Mouse (Mus musculus): ENCODE data around the gene Rbm4b. TPM values are rescaled to one million over a fixed set of nuclear protein-coding genes. Genes with fewer than 3 reads are reported as not detected.
"Not testable (repeated sequence)": the region's sequence is repeated elsewhere in the genome, so short reads cannot be mapped to it uniquely, and the experiment has no call there.

Gene Rbm4b
- polyA plus RNA-seq, 1 experiment from 2014 or later, result 189 TPM

DNA sequence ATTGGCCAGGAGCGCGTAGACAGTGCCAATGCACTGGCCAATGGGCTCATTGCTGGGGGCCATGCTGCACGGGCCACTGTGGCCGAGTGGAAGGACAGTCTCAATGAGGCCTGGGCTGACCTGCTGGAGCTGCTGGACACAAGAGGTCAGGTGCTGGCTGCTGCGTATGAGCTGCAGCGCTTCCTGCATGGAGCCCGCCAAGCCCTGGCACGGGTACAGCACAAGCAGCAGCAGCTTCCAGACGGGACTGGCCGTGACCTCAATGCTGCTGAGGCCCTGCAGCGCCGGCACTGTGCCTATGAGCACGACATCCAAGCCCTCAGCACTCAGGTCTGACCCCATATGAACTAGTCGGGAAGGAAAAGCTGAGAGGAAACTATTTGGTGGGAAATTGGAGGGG lies 9.7 kb upstream of the Rbm4b start:
- H3K9me3 ChIP-seq, result no peaks in the 10 kb centered on the region
- H3K4me2 ChIP-seq, result no peak overlapping the region
- H3K4me1 ChIP-seq (replicated peaks), result no peaks in the 10 kb centered on the region
- 85% methylated on average over 14 of the region's 14 CpGs for WGBS
- H3K36me3 ChIP-seq, result peaks cover 95% of the 10 kb centered on the region
- H3K4me3 ChIP-seq, result no peak overlapping the region
- no peaks in the 10 kb centered on the region for H3K27me3 ChIP-seq
- H3K9ac ChIP-seq, result no peak overlapping the region; the same call in 1 of the 2 replicates
- no peak for ATAC-seq (ENCODE audit: low FRiP score)
- no peak overlapping the region for H3K27ac ChIP-seq

GRCm38 (mm10) chr19:4747631-4748312 lies 8.5 kb upstream of the Rbm4b start:
- Histone ChIP-seq H3K4me2 (no peak overlapping the region), H3K36me3 (peaks cover 93% of the 10 kb centered on the region), H3K9me3 (no peaks in the 10 kb centered on the region), H3K27me3 (no peaks in the 10 kb centered on the region), H3K9ac (peak overlapping the region; percentile 15; the same call in 1 of the 2 replicates), H3K27ac (no peak overlapping the region), H3K4me1 (replicated peaks) (no peaks in the 10 kb centered on the region), H3K4me3 (no peak overlapping the region)
- 97% methylated on average over 9 of the region's 9 CpGs for WGBS
- ATAC-seq (ENCODE audit: low FRiP score), result no peak

- Histone ChIP-seq H3K4me1 (replicated peaks) (no peaks in the 10 kb centered on the region), H3K27ac (no peak overlapping the region), H3K4me2 (no peak overlapping the region), H3K9me3 (no peaks in the 10 kb centered on the region), H3K36me3 (peaks cover 94% of the 10 kb centered on the region), H3K27me3 (no peaks in the 10 kb centered on the region), H3K4me3 (no peak overlapping the region), H3K9ac (no peak overlapping the region)
- 92% methylated on average over 10 of the region's 10 CpGs for WGBS
- ATAC-seq (ENCODE audit: low FRiP score), result no peak
Observed at GRCm38 (mm10) chr19:4748493-4748892, 7.8 kb upstream of the Rbm4b start.

GRCm38 (mm10) chr19:4749975-4750374 lies 6.3 kb upstream of the Rbm4b start:
- Histone ChIP-seq H3K27me3 (no peaks in the 10 kb centered on the region), H3K36me3 (peaks cover 80% of the 10 kb centered on the region), H3K9ac (no peak overlapping the region), H3K4me3 (no peak overlapping the region), H3K4me1 (replicated peaks) (no peaks in the 10 kb centered on the region), H3K4me2 (no peak overlapping the region), H3K27ac (no peak overlapping the region), H3K9me3 (no peaks in the 10 kb centered on the region)
- no peak for ATAC-seq (ENCODE audit: low FRiP score)
- WGBS, result 91% methylated on average over 6 of the region's 6 CpGs

GRCm38 (mm10) chr19:4755565-4756192 lies 618 bp upstream of the Rbm4b start:
- peak; percentile 74 for ATAC-seq (ENCODE audit: low FRiP score)
- WGBS, result under 1% methylated on average over 10 of the region's 10 CpGs
- peaks cover 27% of the 10 kb centered on the region for H3K36me3 ChIP-seq
- H3K27me3 ChIP-seq, result no peaks in the 10 kb centered on the region
- peaks cover 32% of the 10 kb centered on the region for H3K4me1 ChIP-seq (replicated peaks)
- peak overlapping the region; percentile 71 for H3K4me2 ChIP-seq
- peak overlapping the region; percentile 99 for H3K27ac ChIP-seq
- peak overlapping the region; percentile 67 for H3K4me3 ChIP-seq
- H3K9me3 ChIP-seq, result no peaks in the 10 kb centered on the region
- peak overlapping the region; percentile 89 for H3K9ac ChIP-seq

DNA sequence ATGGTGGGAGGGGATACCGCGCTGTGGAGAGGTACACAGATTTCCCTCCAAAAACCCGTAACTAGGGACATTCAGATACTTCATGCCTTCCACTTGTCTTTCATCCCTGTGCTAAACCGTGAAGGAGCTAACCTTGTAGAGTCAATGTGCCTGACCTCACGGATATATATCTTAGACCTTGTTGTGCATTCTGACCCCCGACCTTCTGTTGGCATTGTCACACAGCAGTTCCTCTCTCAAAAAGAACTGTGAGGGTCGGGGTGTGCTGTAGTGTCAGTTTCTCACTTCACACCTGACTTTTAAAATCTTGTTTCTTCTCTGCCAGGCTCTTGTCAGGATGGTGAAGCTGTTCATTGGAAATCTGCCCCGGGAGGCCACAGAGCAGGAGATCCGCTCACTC lies 624 bp downstream of the Rbm4b start:
- 3% methylated on average over 9 of the region's 9 CpGs for WGBS
- peaks cover 23% of the 10 kb centered on the region for H3K36me3 ChIP-seq

DNA sequence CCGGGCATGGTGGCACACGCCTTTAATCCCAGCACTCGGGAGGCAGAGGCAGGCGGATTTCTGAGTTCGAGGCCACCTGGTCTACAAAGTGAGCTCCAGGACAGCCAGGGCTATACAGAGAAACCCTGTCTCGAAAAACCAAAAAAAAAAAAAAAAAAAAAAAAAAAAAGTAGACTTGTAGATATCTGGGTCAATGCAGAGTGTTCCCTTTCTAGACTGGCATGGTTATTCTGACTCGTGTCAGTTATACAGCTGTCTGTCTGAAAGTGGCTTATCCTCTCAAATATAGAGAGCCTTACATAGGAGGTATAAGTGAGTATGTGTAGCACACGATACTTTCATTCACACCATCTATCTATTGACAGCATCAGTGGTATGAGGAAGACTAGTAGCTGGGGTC lies 4.2 kb downstream of the Rbm4b start:
- H3K4me3 ChIP-seq; H3K27me3 ChIP-seq; H3K27ac ChIP-seq; ATAC-seq (ENCODE audit: low FRiP score); H3K9ac ChIP-seq; H3K9me3 ChIP-seq: not testable (repeated sequence)
- 94% methylated on average over 8 of the region's 8 CpGs for WGBS
- H3K4me1 ChIP-seq (replicated peaks), result peaks cover 61% of the 10 kb centered on the region
- peaks cover 44% of the 10 kb centered on the region for H3K36me3 ChIP-seq
- H3K4me2 ChIP-seq, result peak overlapping the region; percentile 89

More for the DNA sequence above, 624 bp downstream of the Rbm4b start:
- ATAC-seq (ENCODE audit: low FRiP score), result no peak
- peak overlapping the region; percentile 89 for H3K9ac ChIP-seq
- H3K4me2 ChIP-seq, result peak overlapping the region; percentile 71
- no peaks in the 10 kb centered on the region for H3K9me3 ChIP-seq
- H3K27me3 ChIP-seq, result no peaks in the 10 kb centered on the region
- H3K4me3 ChIP-seq, result peak overlapping the region; percentile 67
- H3K27ac ChIP-seq, result peak overlapping the region; percentile 99
- peaks cover 41% of the 10 kb centered on the region for H3K4me1 ChIP-seq (replicated peaks)

DNA sequence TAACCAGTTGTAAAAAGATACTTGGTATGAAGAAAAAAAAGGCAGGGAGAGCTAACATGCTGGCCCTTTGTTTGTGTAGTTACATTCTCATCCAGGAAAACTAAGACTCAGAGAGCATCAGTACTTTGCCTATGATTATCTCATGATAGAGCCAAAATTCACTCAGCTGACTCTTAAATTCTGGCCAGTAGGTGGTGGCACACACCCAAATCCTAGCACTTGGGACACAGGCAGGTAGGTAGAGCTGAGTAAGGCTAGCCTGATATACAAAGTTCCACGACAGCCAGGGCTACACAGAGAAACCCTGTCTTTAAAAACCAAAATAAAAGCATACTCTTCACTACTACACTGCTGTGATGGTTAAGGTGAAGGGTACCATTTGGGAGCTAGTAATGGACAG lies 6.6 kb downstream of the Rbm4b start:
- 67% methylated on average over 1 of the region's 1 CpGs for WGBS
- Histone ChIP-seq H3K4me2 (no peak overlapping the region), H3K27me3 (no peaks in the 10 kb centered on the region), H3K27ac (no peak overlapping the region), H3K36me3 (peaks cover 63% of the 10 kb centered on the region), H3K4me3 (no peak overlapping the region), H3K9me3 (no peaks in the 10 kb centered on the region), H3K4me1 (replicated peaks) (peaks cover 56% of the 10 kb centered on the region), H3K9ac (no peak overlapping the region; the same call in 1 of the 2 replicates)
- ATAC-seq (ENCODE audit: low FRiP score), result no peak

GRCm38 (mm10) chr19:4767507-4768148 lies 11.3 kb downstream of the Rbm4b start:
- H3K4me3 ChIP-seq, result no peak overlapping the region
- 91% methylated on average over 12 of the region's 12 CpGs for WGBS
- no peak for ATAC-seq (ENCODE audit: low FRiP score)
- no peak overlapping the region for H3K4me2 ChIP-seq
- H3K27me3 ChIP-seq, result no peaks in the 10 kb centered on the region
- H3K9ac ChIP-seq, result no peak overlapping the region
- no peak overlapping the region for H3K27ac ChIP-seq
- H3K4me1 ChIP-seq (replicated peaks), result peaks cover 17% of the 10 kb centered on the region
- H3K36me3 ChIP-seq, result peaks cover 86% of the 10 kb centered on the region
- no peaks in the 10 kb centered on the region for H3K9me3 ChIP-seq

- 91% methylated on average over 3 of the region's 3 CpGs for WGBS
- Histone ChIP-seq H3K9ac (no peak overlapping the region), H3K36me3 (peaks cover 74% of the 10 kb centered on the region), H3K4me3 (no peak overlapping the region), H3K4me2 (no peak overlapping the region), H3K27me3 (no peaks in the 10 kb centered on the region), H3K9me3 (no peaks in the 10 kb centered on the region), H3K4me1 (replicated peaks) (no peaks in the 10 kb centered on the region), H3K27ac (no peak overlapping the region)
- no peak for ATAC-seq (ENCODE audit: low FRiP score)
Observed at GRCm38 (mm10) chr19:4772785-4773184, 16.5 kb downstream of the Rbm4b start.

GRCm38 (mm10) chr19:4782891-4783290 lies 26.6 kb downstream of the Rbm4b start:
- H3K9me3 ChIP-seq, result no peaks in the 10 kb centered on the region
- no peak overlapping the region for H3K4me3 ChIP-seq
- H3K27ac ChIP-seq, result no peak overlapping the region
- H3K9ac ChIP-seq, result no peak overlapping the region
- H3K4me1 ChIP-seq (replicated peaks), result peaks cover 21% of the 10 kb centered on the region
- peaks cover 58% of the 10 kb centered on the region for H3K36me3 ChIP-seq
- no peaks in the 10 kb centered on the region for H3K27me3 ChIP-seq
- ATAC-seq (ENCODE audit: low FRiP score), result no peak
- H3K4me2 ChIP-seq, result no peak overlapping the region
- 96% methylated on average over 2 of the region's 2 CpGs for WGBS

DNA sequence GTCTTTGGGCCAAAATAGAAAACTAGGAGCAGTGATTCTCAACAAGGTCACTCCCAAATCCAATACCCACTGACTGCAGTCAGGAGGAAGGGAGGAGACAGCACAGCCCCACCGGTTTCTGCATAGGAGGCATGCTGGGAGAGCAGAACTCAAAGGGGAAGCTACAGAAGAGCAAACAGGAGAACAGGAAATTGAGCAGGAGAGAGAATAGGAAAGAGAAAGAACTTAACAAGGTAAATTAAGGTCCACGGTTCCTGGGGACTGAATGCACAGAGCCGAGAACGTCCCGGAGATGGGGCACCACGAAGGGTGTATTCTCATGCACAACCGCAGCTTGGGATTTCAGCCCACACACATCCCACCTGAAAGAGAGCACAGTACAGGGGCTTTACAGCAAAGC lies 28.9 kb downstream of the Rbm4b start:
- Histone ChIP-seq H3K4me3 (no peak overlapping the region), H3K27ac (no peak overlapping the region), H3K9me3 (no peaks in the 10 kb centered on the region), H3K27me3 (no peaks in the 10 kb centered on the region), H3K4me2 (no peak overlapping the region), H3K4me1 (replicated peaks) (peaks cover 42% of the 10 kb centered on the region), H3K9ac (no peak overlapping the region), H3K36me3 (peaks cover 62% of the 10 kb centered on the region)
- WGBS, result 88% methylated on average over 7 of the region's 7 CpGs
- no peak for ATAC-seq (ENCODE audit: low FRiP score)

All from hindbrain, embryonic 13.5 days (tissue).